Mouse (Mus musculus): ENCODE results near the gene Reep6.

Gene Reep6

GRCm38 (mm10) chr10:80301256-80302081 is 28.3 kb upstream of the Reep6 start:
- DNase-seq (ENCODE audit: extremely low spot score) = no peak

- DNase-seq (ENCODE audit: extremely low spot score) = no peak
These were observed 27.7 kb upstream of the Reep6 start for GRCm38 (mm10) chr10:80302082-80302355.

GRCm38 (mm10) chr10:80302471-80302881 is 27.3 kb upstream of the Reep6 start:
- peak; percentile 82 for DNase-seq (ENCODE audit: extremely low spot score)

- DNase-seq (ENCODE audit: extremely low spot score) = no peak
These were observed 25.3 kb upstream of the Reep6 start for GRCm38 (mm10) chr10:80304458-80304857.

- no peak for DNase-seq (ENCODE audit: extremely low spot score)
These were observed 24.9 kb upstream of the Reep6 start for GRCm38 (mm10) chr10:80304862-80305261.

- DNase-seq (ENCODE audit: extremely low spot score) = no peak
These were observed 18.2 kb upstream of the Reep6 start for GRCm38 (mm10) chr10:80311560-80311959.

- DNase-seq (ENCODE audit: extremely low spot score) = no peak
These were observed 16.9 kb upstream of the Reep6 start for GRCm38 (mm10) chr10:80312586-80313504.

- no peak for DNase-seq (ENCODE audit: extremely low spot score)
These were observed 16.0 kb upstream of the Reep6 start for GRCm38 (mm10) chr10:80313627-80314201.

- DNase-seq (ENCODE audit: extremely low spot score) = no peak
These were observed 15.2 kb upstream of the Reep6 start for GRCm38 (mm10) chr10:80314494-80315001.

GRCm38 (mm10) chr10:80315315-80315714 is 14.4 kb upstream of the Reep6 start:
- DNase-seq (ENCODE audit: extremely low spot score) = no peak

- DNase-seq (ENCODE audit: extremely low spot score) = no peak
These were observed 13.4 kb upstream of the Reep6 start for GRCm38 (mm10) chr10:80316359-80316781.

GRCm38 (mm10) chr10:80317011-80317410 is 12.7 kb upstream of the Reep6 start:
- no peak for DNase-seq (ENCODE audit: extremely low spot score)

- DNase-seq (ENCODE audit: extremely low spot score) = peak; percentile 86
These were observed 9.4 kb upstream of the Reep6 start, which contains the start of gene 2310011J03Rik for GRCm38 (mm10) chr10:80320340-80320760. TSS of gene 2310011J03Rik (minus strand) at chr10:80320537.

- DNase-seq (ENCODE audit: extremely low spot score) = no peak
These were observed 8.6 kb upstream of the Reep6 start for GRCm38 (mm10) chr10:80321014-80321669.

- no peak for DNase-seq (ENCODE audit: extremely low spot score)
These were observed 7.8 kb upstream of the Reep6 start for GRCm38 (mm10) chr10:80321670-80322581.

GRCm38 (mm10) chr10:80322811-80323211 is 6.9 kb upstream of the Reep6 start:
- DNase-seq (ENCODE audit: extremely low spot score) = peak; percentile 52

GRCm38 (mm10) chr10:80323261-80324119 is 6.3 kb upstream of the Reep6 start:
- peak; percentile 74 for DNase-seq (ENCODE audit: extremely low spot score)

- DNase-seq (ENCODE audit: extremely low spot score) = no peak
These were observed 5.4 kb upstream of the Reep6 start for GRCm38 (mm10) chr10:80324120-80325037.
